Mouse (Mus musculus) stomach, embryonic 14.5 days (tissue): ENCODE measurements around the gene Znrf1. TPM values are rescaled to one million over a fixed set of nuclear protein-coding genes. Genes with fewer than 3 reads are reported as not detected.

Experiments used
- ATAC-seq: fragments of 200-750 bp; cut with Nextera tagmentation; 2 replicates; pipeline ENCODE4 v1.8.0; 2017; ENCODE audit warnings: low read depth, moderate TSS enrichment; ENCODE audit not compliant: insufficient number of reproducible peaks, insufficient read depth, low FRiP score
- H3K27ac ChIP-seq: fragments of 300-500 bp; sonication (generic); 2 replicates; pipeline ENCODE4 v1.5.1; 2014; ENCODE audit warnings: mild to moderate bottlenecking, low read length, moderate library complexity, mixed read lengths
- H3K27me3 ChIP-seq: fragments of 300-500 bp; sonication (generic); 2 replicates; pipeline ENCODE4 v1.6.1; 2014; ENCODE audit warnings: low read length, control low read depth, mixed read lengths; ENCODE audit not compliant: control insufficient read depth, insufficient read depth
- H3K36me3 ChIP-seq: fragments of 300-500 bp; sonication (generic); 2 replicates; pipeline ENCODE4 v1.6.1; 2014; ENCODE audit warnings: mild to moderate bottlenecking, control low read depth, low read length, moderate library complexity, mixed read lengths; ENCODE audit not compliant: control insufficient read depth, insufficient read depth
- H3K4me1 ChIP-seq: fragments of 300-500 bp; sonication (generic); 2 replicates; pipeline ENCODE4 v1.6.1; 2014; ENCODE audit warnings: low read length, control low read depth, mixed read lengths; ENCODE audit not compliant: control insufficient read depth, insufficient read depth
- H3K4me2 ChIP-seq: fragments of 300-500 bp; sonication (generic); replicated peaks from 2 replicates; pipeline ENCODE4 v1.6.1; 2014; ENCODE audit warnings: low read depth, low read length, control low read depth
- H3K4me3 ChIP-seq: fragments of 300-500 bp; sonication (generic); 2 replicates; pipeline ENCODE4 v1.5.1; 2014; ENCODE audit warnings: low read depth, low read length, control low read depth
- H3K9ac ChIP-seq: fragments of 300-500 bp; sonication (generic); replicated peaks from 2 replicates; pipeline ENCODE4 v1.6.1; 2014; ENCODE audit warnings: low read depth, mild to moderate bottlenecking, control low read depth, low read length, moderate library complexity, mixed read lengths
- H3K9me3 ChIP-seq: fragments of 300-500 bp; sonication (generic); 2 replicates; pipeline ENCODE4 v1.6.1; 2016; ENCODE audit warnings: low read depth, low read length, control low read depth; ENCODE audit not compliant: control insufficient read depth
- WGBS: fragments of 180-500 bp; shearing (Covaris S2); extraction: QIAGEN DNeasy Blood & Tissue Kit; methylation state at CpG from one replicate; pipeline ENCODE4 v1.1.7; 2014; 5-methylcytosine and 5-hydroxymethylcytosine counted together
- polyA plus RNA-seq: library from polyadenylated mRNA; unstranded; fragments of >200 nt; fragmentation: Nextera tagmentation; extraction: Ambion mirVana; gene quantifications from 2 replicates; pipeline ENCODE4 v1.2.1, GENCODE M21; 2014

The Znrf1 gene
- polyA plus RNA-seq, 1 experiment from 2014 or later, result 37.7 TPM

- H3K9me3 ChIP-seq, result no peaks in the 10 kb centered on the region
- no peak overlapping the region; the same call in 1 of the 2 replicates for H3K27ac ChIP-seq
- no peaks in the 10 kb centered on the region; the same call in 1 of the 2 replicates for H3K36me3 ChIP-seq
- peak overlapping the region; percentile 85 for H3K4me2 ChIP-seq
- WGBS, result 1% methylated on average over 8 of the region's 8 CpGs
- H3K9ac ChIP-seq, result peak overlapping the region; percentile 89
- peaks cover 30% of the 10 kb centered on the region; the same call in 1 of the 2 replicates for H3K4me1 ChIP-seq
- H3K27me3 ChIP-seq, result no peaks in the 10 kb centered on the region
- H3K4me3 ChIP-seq, result peak overlapping the region; percentile 95
- no peak for ATAC-seq
Measured at GRCm38 (mm10) chr8:111537765-111538158, 1.9 kb downstream of the Znrf1 start.

GRCm38 (mm10) chr8:111538194-111538593 is 2.3 kb downstream of the Znrf1 start:
- WGBS, result 3% methylated on average over 2 of the region's 2 CpGs
- Histone ChIP-seq H3K4me1 (peaks cover 30% of the 10 kb centered on the region; the same call in 1 of the 2 replicates), H3K9ac (peak overlapping the region; percentile 89; the same call in 1 of the 2 replicates), H3K9me3 (no peaks in the 10 kb centered on the region), H3K4me3 (peak overlapping the region; percentile 95), H3K27ac (no peak overlapping the region), H3K27me3 (no peaks in the 10 kb centered on the region), H3K4me2 (peak overlapping the region; percentile 85), H3K36me3 (no peaks in the 10 kb centered on the region; the same call in 1 of the 2 replicates)
- no peak for ATAC-seq

- no peak overlapping the region for H3K27ac ChIP-seq
- peak overlapping the region; percentile 85 for H3K4me2 ChIP-seq
- H3K9me3 ChIP-seq, result no peaks in the 10 kb centered on the region
- ATAC-seq, result no peak
- no peaks in the 10 kb centered on the region for H3K27me3 ChIP-seq
- H3K4me3 ChIP-seq, result no peak overlapping the region
- no peak overlapping the region for H3K9ac ChIP-seq
- 58% methylated on average over 10 of the region's 10 CpGs for WGBS
- H3K4me1 ChIP-seq, result peaks cover 30% of the 10 kb centered on the region; the same call in 1 of the 2 replicates
- H3K36me3 ChIP-seq, result no peaks in the 10 kb centered on the region; the same call in 1 of the 2 replicates
Measured at GRCm38 (mm10) chr8:111539422-111540076, 3.7 kb downstream of the Znrf1 start.

GRCm38 (mm10) chr8:111543712-111544380 is 7.9 kb downstream of the Znrf1 start:
- Histone ChIP-seq H3K9me3 (no peaks in the 10 kb centered on the region), H3K4me3 (no peak overlapping the region), H3K4me1 (peaks cover 18% of the 10 kb centered on the region; the same call in 1 of the 2 replicates), H3K4me2 (no peak overlapping the region), H3K27me3 (no peaks in the 10 kb centered on the region), H3K36me3 (peaks cover 3% of the 10 kb centered on the region; the same call in 1 of the 2 replicates), H3K9ac (no peak overlapping the region), H3K27ac (no peak overlapping the region)
- no peak for ATAC-seq
- 90% methylated on average over 9 of the region's 9 CpGs for WGBS

- Histone ChIP-seq H3K27me3 (no peaks in the 10 kb centered on the region), H3K9ac (no peak overlapping the region), H3K27ac (no peak overlapping the region), H3K4me3 (no peak overlapping the region), H3K4me1 (peaks cover 10% of the 10 kb centered on the region; the same call in 1 of the 2 replicates), H3K36me3 (peaks cover 3% of the 10 kb centered on the region; the same call in 1 of the 2 replicates), H3K9me3 (no peaks in the 10 kb centered on the region), H3K4me2 (no peak overlapping the region)
- no peak for ATAC-seq
- WGBS, result 82% methylated on average over 8 of the region's 8 CpGs
Measured at GRCm38 (mm10) chr8:111545406-111546156, 9.7 kb downstream of the Znrf1 start.

- H3K4me3 ChIP-seq, result no peak overlapping the region
- no peak overlapping the region for H3K9ac ChIP-seq
- ATAC-seq, result no peak
- H3K9me3 ChIP-seq, result no peaks in the 10 kb centered on the region
- WGBS, result 94% methylated on average over 3 of the region's 3 CpGs
- H3K36me3 ChIP-seq, result peaks cover 3% of the 10 kb centered on the region; the same call in 1 of the 2 replicates
- no peak overlapping the region for H3K4me2 ChIP-seq
- H3K27ac ChIP-seq, result no peak overlapping the region
- H3K4me1 ChIP-seq, result 0 out of 2 replicates have a peak, but pooled peaks cover 3% of the 10 kb centered on the region
- H3K27me3 ChIP-seq, result no peaks in the 10 kb centered on the region
Measured at GRCm38 (mm10) chr8:111547144-111547543, 11.2 kb downstream of the Znrf1 start.

- H3K9ac ChIP-seq, result no peak overlapping the region
- peaks cover 3% of the 10 kb centered on the region; the same call in 1 of the 2 replicates for H3K36me3 ChIP-seq
- no peak overlapping the region for H3K4me2 ChIP-seq
- no peaks in the 10 kb centered on the region for H3K9me3 ChIP-seq
- no peak overlapping the region for H3K4me3 ChIP-seq
- WGBS, result 85% methylated on average over 6 of the region's 6 CpGs
- ATAC-seq, result no peak
- H3K27me3 ChIP-seq, result no peaks in the 10 kb centered on the region
- no peak overlapping the region for H3K27ac ChIP-seq
- H3K4me1 ChIP-seq, result 0 out of 2 replicates have a peak, but pooled peaks cover 3% of the 10 kb centered on the region
Measured at GRCm38 (mm10) chr8:111548201-111548600, 12.3 kb downstream of the Znrf1 start.
